Mouse (Mus musculus): ENCODE results near the gene Als2cl. TPM values are rescaled to one million over a fixed set of nuclear protein-coding genes. Genes with fewer than 3 reads are reported as not detected.

Gene Als2cl
- polyA plus RNA-seq, 1 experiment from 2014 or later = 1.9 TPM

- no peaks in the 10 kb centered on the region for H3K4me1 ChIP-seq (replicated peaks; ENCODE audit: control insufficient read depth, insufficient read depth, low read length)
- no peaks in the 10 kb centered on the region for H3K36me3 ChIP-seq (replicated peaks; ENCODE audit: control insufficient read depth, insufficient read depth)
- H3K9me3 ChIP-seq (ENCODE audit: control insufficient read depth, low read length) = no peaks in the 10 kb centered on the region
- WGBS = 95% methylated on average over 11 of the region's 11 CpGs
- no peak overlapping the region for H3K4me2 ChIP-seq (replicated peaks)
- no peaks in the 10 kb centered on the region for H3K27me3 ChIP-seq (ENCODE audit: control insufficient read depth, insufficient read depth, low read length)
- no peak overlapping the region for H3K27ac ChIP-seq
- no peak overlapping the region for H3K9ac ChIP-seq
- ATAC-seq (ENCODE audit: low FRiP score) (no peak), DNase-seq (ENCODE audit: low spot score) (no peak)
- no peak overlapping the region for H3K4me3 ChIP-seq (replicated peaks; ENCODE audit: low read length)
Measured at GRCm38 (mm10) chr9:110907201-110907837, 27.6 kb downstream of the Als2cl start.

GRCm38 (mm10) chr9:110907838-110908630 lies 28.4 kb downstream of the Als2cl start:
- Histone ChIP-seq H3K4me3 (replicated peaks; ENCODE audit: low read length) (no peak overlapping the region), H3K27me3 (ENCODE audit: control insufficient read depth, insufficient read depth, low read length) (no peaks in the 10 kb centered on the region), H3K9me3 (ENCODE audit: control insufficient read depth, low read length) (no peaks in the 10 kb centered on the region), H3K27ac (no peak overlapping the region), H3K4me1 (replicated peaks; ENCODE audit: control insufficient read depth, insufficient read depth, low read length) (no peaks in the 10 kb centered on the region), H3K4me2 (replicated peaks) (no peak overlapping the region), H3K9ac (no peak overlapping the region), H3K36me3 (replicated peaks; ENCODE audit: control insufficient read depth, insufficient read depth) (no peaks in the 10 kb centered on the region)
- no peak for ATAC-seq (ENCODE audit: low FRiP score)
- WGBS = 83% methylated on average over 4 of the region's 4 CpGs
- no peak for DNase-seq (ENCODE audit: low spot score)

GRCm38 (mm10) chr9:110908631-110909016 lies 29.0 kb downstream of the Als2cl start:
- Histone ChIP-seq H3K27ac (no peak overlapping the region), H3K9ac (no peak overlapping the region), H3K4me3 (replicated peaks; ENCODE audit: low read length) (no peak overlapping the region), H3K9me3 (ENCODE audit: control insufficient read depth, low read length) (no peaks in the 10 kb centered on the region), H3K36me3 (replicated peaks; ENCODE audit: control insufficient read depth, insufficient read depth) (no peaks in the 10 kb centered on the region), H3K4me1 (replicated peaks; ENCODE audit: control insufficient read depth, insufficient read depth, low read length) (no peaks in the 10 kb centered on the region), H3K4me2 (replicated peaks) (no peak overlapping the region), H3K27me3 (ENCODE audit: control insufficient read depth, insufficient read depth, low read length) (no peaks in the 10 kb centered on the region)
- WGBS = 99% methylated on average over 3 of the region's 3 CpGs
- DNase-seq (ENCODE audit: low spot score) (no peak), ATAC-seq (ENCODE audit: low FRiP score) (no peak)

- 80% methylated on average over 6 of the region's 6 CpGs for WGBS
- no peak overlapping the region for H3K4me2 ChIP-seq (replicated peaks)
- no peak for DNase-seq (ENCODE audit: low spot score)
- no peaks in the 10 kb centered on the region for H3K4me1 ChIP-seq (replicated peaks; ENCODE audit: control insufficient read depth, insufficient read depth, low read length)
- no peaks in the 10 kb centered on the region for H3K27me3 ChIP-seq (ENCODE audit: control insufficient read depth, insufficient read depth, low read length)
- no peaks in the 10 kb centered on the region for H3K36me3 ChIP-seq (replicated peaks; ENCODE audit: control insufficient read depth, insufficient read depth)
- H3K27ac ChIP-seq = no peak overlapping the region
- no peak overlapping the region for H3K4me3 ChIP-seq (replicated peaks; ENCODE audit: low read length)
- ATAC-seq (ENCODE audit: low FRiP score) = no peak
- no peaks in the 10 kb centered on the region for H3K9me3 ChIP-seq (ENCODE audit: control insufficient read depth, low read length)
- no peak overlapping the region for H3K9ac ChIP-seq
Measured at GRCm38 (mm10) chr9:110909371-110909967, 29.8 kb downstream of the Als2cl start.

- Histone ChIP-seq H3K9ac (no peak overlapping the region), H3K36me3 (replicated peaks; ENCODE audit: control insufficient read depth, insufficient read depth) (no peaks in the 10 kb centered on the region), H3K4me1 (replicated peaks; ENCODE audit: control insufficient read depth, insufficient read depth, low read length) (no peaks in the 10 kb centered on the region), H3K27ac (no peak overlapping the region), H3K27me3 (ENCODE audit: control insufficient read depth, insufficient read depth, low read length) (no peaks in the 10 kb centered on the region), H3K4me3 (replicated peaks; ENCODE audit: low read length) (no peak overlapping the region), H3K4me2 (replicated peaks) (no peak overlapping the region), H3K9me3 (ENCODE audit: control insufficient read depth, low read length) (no peaks in the 10 kb centered on the region)
- no peak for ATAC-seq (ENCODE audit: low FRiP score)
- no peak for DNase-seq (ENCODE audit: low spot score)
- whole genome bisulfite sequencing = 54% methylated on average over 21 of the region's 21 CpGs
Measured at GRCm38 (mm10) chr9:110914631-110915236, 35.1 kb downstream of the Als2cl start.

- no peak overlapping the region for H3K4me2 ChIP-seq (replicated peaks)
- H3K36me3 ChIP-seq (replicated peaks; ENCODE audit: control insufficient read depth, insufficient read depth) = no peaks in the 10 kb centered on the region
- DNase-seq (ENCODE audit: low spot score) (no peak), ATAC-seq (ENCODE audit: low FRiP score) (no peak)
- H3K4me3 ChIP-seq (replicated peaks; ENCODE audit: low read length) = no peak overlapping the region
- no peaks in the 10 kb centered on the region for H3K4me1 ChIP-seq (replicated peaks; ENCODE audit: control insufficient read depth, insufficient read depth, low read length)
- H3K27me3 ChIP-seq (ENCODE audit: control insufficient read depth, insufficient read depth, low read length) = no peaks in the 10 kb centered on the region
- 72% methylated on average over 8 of the region's 8 CpGs for WGBS
- no peak overlapping the region for H3K27ac ChIP-seq
- no peak overlapping the region for H3K9ac ChIP-seq
- H3K9me3 ChIP-seq (ENCODE audit: control insufficient read depth, low read length) = no peaks in the 10 kb centered on the region
Measured at GRCm38 (mm10) chr9:110915466-110915865, 35.8 kb downstream of the Als2cl start.

GRCm38 (mm10) chr9:110916786-110917185 lies 37.1 kb downstream of the Als2cl start, which contains the start of gene Fam240a:
Fam240a (minus strand) TSS chr9:110916861.
- no peak for DNase-seq (ENCODE audit: low spot score)
- Histone ChIP-seq H3K4me2 (replicated peaks) (no peak within 1 kb of the TSS), H3K4me3 (replicated peaks; ENCODE audit: low read length) (no peak within 1 kb of the TSS), H3K36me3 (replicated peaks; ENCODE audit: control insufficient read depth, insufficient read depth) (no peaks in the 10 kb centered on the region), H3K9ac (no peak within 1 kb of the TSS), H3K9me3 (ENCODE audit: control insufficient read depth, low read length) (no peaks in the 10 kb centered on the region), H3K27me3 (ENCODE audit: control insufficient read depth, insufficient read depth, low read length) (no peaks in the 10 kb centered on the region), H3K27ac (no peak within 1 kb of the TSS), H3K4me1 (replicated peaks; ENCODE audit: control insufficient read depth, insufficient read depth, low read length) (no peaks in the 10 kb centered on the region)
- ATAC-seq (ENCODE audit: low FRiP score) = no peak
- 96% methylated on average over 7 of the region's 7 CpGs for whole genome bisulfite sequencing

GRCm38 (mm10) chr9:110920665-110921419 lies 41.2 kb downstream of the Als2cl start:
- H3K4me1 ChIP-seq (replicated peaks; ENCODE audit: control insufficient read depth, insufficient read depth, low read length) = no peaks in the 10 kb centered on the region
- H3K27ac ChIP-seq = no peak overlapping the region
- DNase-seq (ENCODE audit: low spot score) = no peak
- no peaks in the 10 kb centered on the region for H3K9me3 ChIP-seq (ENCODE audit: control insufficient read depth, low read length)
- H3K4me2 ChIP-seq (replicated peaks) = no peak overlapping the region
- H3K27me3 ChIP-seq (ENCODE audit: control insufficient read depth, insufficient read depth, low read length) = no peaks in the 10 kb centered on the region
- no peak overlapping the region for H3K9ac ChIP-seq
- no peak for ATAC-seq (ENCODE audit: low FRiP score)
- no peaks in the 10 kb centered on the region for H3K36me3 ChIP-seq (replicated peaks; ENCODE audit: control insufficient read depth, insufficient read depth)
- H3K4me3 ChIP-seq (replicated peaks; ENCODE audit: low read length) = no peak overlapping the region
- 45% methylated on average over 15 of the region's 15 CpGs for WGBS

- Histone ChIP-seq H3K4me1 (replicated peaks; ENCODE audit: control insufficient read depth, insufficient read depth, low read length) (no peaks in the 10 kb centered on the region), H3K4me2 (replicated peaks) (no peak overlapping the region), H3K27ac (no peak overlapping the region), H3K9ac (no peak overlapping the region), H3K36me3 (replicated peaks; ENCODE audit: control insufficient read depth, insufficient read depth) (no peaks in the 10 kb centered on the region), H3K4me3 (replicated peaks; ENCODE audit: low read length) (no peak overlapping the region), H3K27me3 (ENCODE audit: control insufficient read depth, insufficient read depth, low read length) (no peaks in the 10 kb centered on the region), H3K9me3 (ENCODE audit: control insufficient read depth, low read length) (no peaks in the 10 kb centered on the region)
- ATAC-seq (ENCODE audit: low FRiP score) = no peak
- peak; percentile 86 for DNase-seq (ENCODE audit: low spot score)
- WGBS = 19% methylated on average over 7 of the region's 7 CpGs
Measured at GRCm38 (mm10) chr9:110922759-110923158, 43.1 kb downstream of the Als2cl start.

All from hindbrain, embryonic 14.5 days (tissue).